9 mouse cellular contexts compared by ENCODE assay signal in genomic region chr7:109993157-109993959, GRCm38 (mm10). TPM values are rescaled to one million over a fixed set of nuclear protein-coding genes. Genes with fewer than 3 reads are reported as not detected.
DNase-seq lines count a peak whose midpoint lies in the region; ATAC-seq and TF ChIP-seq lines count a peak whose summit lies in the region.
"Had no signal": no experiment of that assay in that cellular context is flagged by ENCODE, and none has a peak within 500 bp of the region (broad histone marks: within the 10 kb centered on the region; RNA-seq: fewer than 3 reads in every experiment).

No protein-coding gene starts in this region.

- WGBS in heart, postnatal 0 days, result 38% methylated on average over 2 of the region's 2 CpGs
- 46% methylated on average over 2 of the region's 2 CpGs for WGBS in limb, embryonic 14.5 days
- WGBS in midbrain, embryonic 13.5 days, result 57% methylated on average over 2 of the region's 2 CpGs

- H3K36me3 ChIP-seq in megakaryocyte, embryonic 14.5 days (replicated peaks; ENCODE audit: low read length), result no peaks in the 10 kb centered on the region
- no peaks in the 10 kb centered on the region for H3K36me3 ChIP-seq in heart, postnatal 0 days (replicated peaks; ENCODE audit: control insufficient read depth, insufficient read depth, low read length)
- no peaks in the 10 kb centered on the region for H3K36me3 ChIP-seq in limb, embryonic 14.5 days (ENCODE audit: control insufficient read depth, insufficient read depth, low read length)
- no peaks in the 10 kb centered on the region for H3K36me3 ChIP-seq in midbrain, embryonic 13.5 days
- H3K36me3 ChIP-seq: limb, embryonic 12.5 days had no signal

- H3K27ac ChIP-seq in heart, postnatal 0 days (ENCODE audit: low read depth), result peak overlapping the region; percentile 92
- 0 out of 2 replicates have a peak overlapping the region, but pooled peaks have one; percentile 8 for H3K27ac ChIP-seq in limb, embryonic 14.5 days (replicated peaks; ENCODE audit: low read depth, low read length)
- no peak overlapping the region for H3K27ac ChIP-seq in midbrain, embryonic 13.5 days
- H3K27ac ChIP-seq: limb, embryonic 12.5 days had no signal

- DNase-seq in cerebellum, adult 9-10 months, result peak; percentile 56
- DNase-seq in heart, postnatal 0 days (ENCODE audit: low spot score), result peak; percentile 85
- peak; percentile 74 for DNase-seq in limb, embryonic 14.5 days (ENCODE audit: low spot score)
- no peak for DNase-seq in thymus, postnatal 14 days
- no peak for DNase-seq in embryo, embryonic 9.5 days (ENCODE audit: extremely low spot score)

- peak; percentile 76 for TF ChIP-seq EP300 in heart, postnatal 0 days (IDR thresholded peaks at IDR 0.05; ENCODE audit: low read depth)

- H3K27me3 ChIP-seq in megakaryocyte, embryonic 14.5 days (replicated peaks), result no peaks in the 10 kb centered on the region
- no peaks in the 10 kb centered on the region for H3K27me3 ChIP-seq in heart, postnatal 0 days (ENCODE audit: control insufficient read depth, insufficient read depth, low read length)
- H3K27me3 ChIP-seq in limb, embryonic 14.5 days (ENCODE audit: control insufficient read depth, insufficient read depth, low read length), result no peaks in the 10 kb centered on the region
- no peaks in the 10 kb centered on the region for H3K27me3 ChIP-seq in midbrain, embryonic 13.5 days
- H3K27me3 ChIP-seq: limb, embryonic 12.5 days had no signal

- no peak overlapping the region for H3K9ac ChIP-seq in heart, postnatal 0 days (replicated peaks; ENCODE audit: low read depth, low read length)
- H3K9ac ChIP-seq in limb, embryonic 14.5 days (ENCODE audit: low read depth, low read length, severe bottlenecking), result peak overlapping the region; percentile 21; the same call in 1 of the 2 replicates
- no peak overlapping the region for H3K9ac ChIP-seq in midbrain, embryonic 13.5 days (replicated peaks)
- H3K9ac ChIP-seq: limb, embryonic 12.5 days had no signal

- ATAC-seq in megakaryocyte, adult 5-6 weeks (ENCODE audit: poor library complexity, severe bottlenecking), result no peak
- ATAC-seq in heart, postnatal 0 days (ENCODE audit: insufficient read depth, low read depth), result peak; percentile 92
- peak; percentile 77 for ATAC-seq in limb, embryonic 14.5 days (ENCODE audit: low FRiP score, low read depth)
- ATAC-seq in midbrain, embryonic 13.5 days, result no peak

- TF ChIP-seq POLR2A in limb, embryonic 14.5 days (IDR thresholded peaks at IDR 0.05; ENCODE audit: borderline replicate concordance, extremely low read depth, insufficient read depth, insufficient read length), result no peak

- H3K4me3 ChIP-seq in megakaryocyte, embryonic 14.5 days (replicated peaks), result peak overlapping the region; percentile 48
- no peak overlapping the region for H3K4me3 ChIP-seq in heart, postnatal 0 days (ENCODE audit: low read depth, low read length)
- no peak overlapping the region for H3K4me3 ChIP-seq in limb, embryonic 14.5 days (replicated peaks; ENCODE audit: low read length)
- no peak overlapping the region for H3K4me3 ChIP-seq in midbrain, embryonic 13.5 days (replicated peaks)
- H3K4me3 ChIP-seq: limb, embryonic 12.5 days had no signal

- no peak for TF ChIP-seq CTCF in heart, postnatal 0 days (IDR thresholded peaks at IDR 0.05; ENCODE audit: low read depth)

- peak overlapping the region; percentile 6; the same call in 1 of the 2 replicates for H3K4me2 ChIP-seq in heart, postnatal 0 days (ENCODE audit: low read depth, low read length)
- no peak overlapping the region for H3K4me2 ChIP-seq in limb, embryonic 14.5 days (replicated peaks; ENCODE audit: low read depth, low read length, severe bottlenecking)
- no peak overlapping the region for H3K4me2 ChIP-seq in midbrain, embryonic 13.5 days (replicated peaks)
- H3K4me2 ChIP-seq: limb, embryonic 12.5 days had no signal

- peaks cover 40% of the 10 kb centered on the region for H3K4me1 ChIP-seq in megakaryocyte, embryonic 14.5 days
- H3K4me1 ChIP-seq in heart, postnatal 0 days (ENCODE audit: control insufficient read depth, insufficient read depth), result peaks cover 20% of the 10 kb centered on the region
- peaks cover 9% of the 10 kb centered on the region; the same call in 1 of the 2 replicates for H3K4me1 ChIP-seq in limb, embryonic 14.5 days (ENCODE audit: control insufficient read depth, insufficient read depth, low read length)
- no peaks in the 10 kb centered on the region; the same call in 1 of the 2 replicates for H3K4me1 ChIP-seq in midbrain, embryonic 13.5 days (replicated peaks)
- H3K4me1 ChIP-seq: limb, embryonic 12.5 days had no signal

- no peaks in the 10 kb centered on the region for H3K9me3 ChIP-seq in megakaryocyte, embryonic 14.5 days
- H3K9me3 ChIP-seq in heart, postnatal 0 days (replicated peaks; ENCODE audit: control insufficient read depth, low read length), result no peaks in the 10 kb centered on the region
- H3K9me3 ChIP-seq in limb, embryonic 14.5 days (ENCODE audit: control insufficient read depth, low read length), result no peaks in the 10 kb centered on the region
- no peaks in the 10 kb centered on the region for H3K9me3 ChIP-seq in midbrain, embryonic 13.5 days
- H3K9me3 ChIP-seq: limb, embryonic 12.5 days had no signal

RNA-seq across cellular contexts. Expression of gene Tmem41b, which starts 6.6 kb away (rescaled TPM):
- polyA plus RNA-seq in megakaryocyte, embryonic 14.5 days (2012; ENCODE audit: insufficient read depth, low replicate concordance), result 5.4 and 16.7 TPM in 2 replicates
- 34.0 and 38.7 TPM in 2 replicates for total RNA-seq in megakaryocyte, adult 5-6 weeks (2015)
- total RNA-seq in megakaryocyte, adult 5-6 weeks (2017), result 31.5 and 40.0 TPM in 2 replicates
- 66.4 and 93.7 TPM in 2 replicates for total RNA-seq in heart, postnatal 0 days (2014; rRNA removed; ENCODE audit: low replicate concordance)
- 63.7 and 64.8 TPM in 2 replicates for polyA plus RNA-seq in heart, postnatal 0 days (2015; fragmentation: Nextera tagmentation; extraction: Ambion mirVana)
- polyA plus RNA-seq in limb, embryonic 14.5 days (2012; rRNA removed), result 57.1 and 59.0 TPM in 2 replicates
- polyA plus RNA-seq in limb, embryonic 14.5 days (2014; fragmentation: Nextera tagmentation; extraction: Ambion mirVana), result 72.0 and 72.4 TPM in 2 replicates
- polyA plus RNA-seq in midbrain, embryonic 13.5 days (2015; fragmentation: Nextera tagmentation; extraction: Ambion mirVana), result 66.1 and 73.4 TPM in 2 replicates

RNA-seq across cellular contexts. Expression of gene Ipo7, which starts 24.7 kb away (rescaled TPM):
- 7.3 and 10.8 TPM in 2 replicates for polyA plus RNA-seq in megakaryocyte, embryonic 14.5 days (2012; ENCODE audit: insufficient read depth, low replicate concordance)
- total RNA-seq in megakaryocyte, adult 5-6 weeks (2015), result 68.2 and 73.0 TPM in 2 replicates
- 152 and 158 TPM in 2 replicates for total RNA-seq in megakaryocyte, adult 5-6 weeks (2017)
- 72.6 and 85.5 TPM in 2 replicates for total RNA-seq in heart, postnatal 0 days (2014; rRNA removed; ENCODE audit: low replicate concordance)
- 24.0 and 24.3 TPM in 2 replicates for polyA plus RNA-seq in heart, postnatal 0 days (2015; fragmentation: Nextera tagmentation; extraction: Ambion mirVana)
- 40.2 and 49.2 TPM in 2 replicates for polyA plus RNA-seq in limb, embryonic 14.5 days (2012; rRNA removed)
- polyA plus RNA-seq in limb, embryonic 14.5 days (2014; fragmentation: Nextera tagmentation; extraction: Ambion mirVana), result 17.4 and 18.1 TPM in 2 replicates
- polyA plus RNA-seq in midbrain, embryonic 13.5 days (2015; fragmentation: Nextera tagmentation; extraction: Ambion mirVana), result 44.5 and 46.2 TPM in 2 replicates

RNA-seq across cellular contexts. Expression of gene Dennd5a, which starts 33.1 kb away (rescaled TPM):
- polyA plus RNA-seq in megakaryocyte, embryonic 14.5 days (2012; ENCODE audit: insufficient read depth, low replicate concordance), result 3.2 and 4.8 TPM in 2 replicates
- total RNA-seq in megakaryocyte, adult 5-6 weeks (2015), result 152 and 157 TPM in 2 replicates
- 102 and 128 TPM in 2 replicates for total RNA-seq in megakaryocyte, adult 5-6 weeks (2017)
- total RNA-seq in heart, postnatal 0 days (2014; rRNA removed; ENCODE audit: low replicate concordance), result 171 and 205 TPM in 2 replicates
- 31.1 and 34.6 TPM in 2 replicates for polyA plus RNA-seq in heart, postnatal 0 days (2015; fragmentation: Nextera tagmentation; extraction: Ambion mirVana)
- polyA plus RNA-seq in limb, embryonic 14.5 days (2012; rRNA removed), result 112 and 139 TPM in 2 replicates
- 55.3 and 62.6 TPM in 2 replicates for polyA plus RNA-seq in limb, embryonic 14.5 days (2014; fragmentation: Nextera tagmentation; extraction: Ambion mirVana)
- 44.4 and 44.8 TPM in 2 replicates for polyA plus RNA-seq in midbrain, embryonic 13.5 days (2015; fragmentation: Nextera tagmentation; extraction: Ambion mirVana)

Comparison
In these comparisons a context has a peak if more than half of its experiments do, and no peak if none do; other contexts are left out.
1. ATAC-seq: peak in heart, postnatal 0 days (single experiment) and limb, embryonic 14.5 days (single experiment); none in megakaryocyte, adult 5-6 weeks (single experiment) and midbrain, embryonic 13.5 days (single experiment).
2. DNase-seq: peak in cerebellum, adult 9-10 months (single experiment), heart, postnatal 0 days (single experiment) and limb, embryonic 14.5 days (single experiment); none in thymus, postnatal 14 days (single experiment) and embryo, embryonic 9.5 days (single experiment).